Mouse (Mus musculus) 416B (cell line): ENCODE measurements around the gene Slc25a25.
A peak's percentile ranks its signal among the peaks of the same experiment; 100 is the strongest.

Source experiments
- DNase-seq: peaks from one replicate; pipeline ENCODE4 v3.0.0; 2011; ENCODE audit warnings: low read depth

The Slc25a25 gene

GRCm38 (mm10) chr2:32428262-32428722 is 23.0 kb downstream of the Slc25a25 start:
- peak; percentile 91 for DNase-seq

GRCm38 (mm10) chr2:32427720-32428119 is 23.5 kb downstream of the Slc25a25 start:
- DNase-seq: no peak

- no peak for DNase-seq
Observed at GRCm38 (mm10) chr2:32426141-32426540, 25.1 kb downstream of the Slc25a25 start.

- no peak for DNase-seq
Observed at GRCm38 (mm10) chr2:32425568-32425967, 25.7 kb downstream of the Slc25a25 start.

GRCm38 (mm10) chr2:32424796-32425195 is 26.4 kb downstream of the Slc25a25 start:
- no peak for DNase-seq

GRCm38 (mm10) chr2:32423481-32424331 is 27.5 kb downstream of the Slc25a25 start:
- peak; percentile 94 for DNase-seq

GRCm38 (mm10) chr2:32421851-32422251 is 29.4 kb downstream of the Slc25a25 start:
- no peak for DNase-seq

- DNase-seq: no peak
Observed at GRCm38 (mm10) chr2:32420647-32421046, 30.6 kb downstream of the Slc25a25 start.

- DNase-seq: no peak
Observed at GRCm38 (mm10) chr2:32420066-32420608, 31.1 kb downstream of the Slc25a25 start.

- DNase-seq: peak; percentile 20
Observed at GRCm38 (mm10) chr2:32419359-32419758, 31.9 kb downstream of the Slc25a25 start.

GRCm38 (mm10) chr2:32418430-32419151 is 32.7 kb downstream of the Slc25a25 start:
- DNase-seq: no peak

GRCm38 (mm10) chr2:32417486-32417885 is 33.8 kb downstream of the Slc25a25 start:
- no peak for DNase-seq

GRCm38 (mm10) chr2:32416556-32416955 is 34.7 kb downstream of the Slc25a25 start:
- no peak for DNase-seq

- no peak for DNase-seq
Observed at GRCm38 (mm10) chr2:32415801-32416200, 35.4 kb downstream of the Slc25a25 start.

GRCm38 (mm10) chr2:32413936-32414335 is 37.3 kb downstream of the Slc25a25 start:
- no peak for DNase-seq

GRCm38 (mm10) chr2:32412742-32413531 is 38.3 kb downstream of the Slc25a25 start:
- no peak for DNase-seq

GRCm38 (mm10) chr2:32411407-32411806 is 39.8 kb downstream of the Slc25a25 start:
- DNase-seq: no peak

GRCm38 (mm10) chr2:32408429-32409424 is 42.5 kb downstream of the Slc25a25 start:
- DNase-seq: no peak

GRCm38 (mm10) chr2:32407144-32407824 is 44.0 kb downstream of the Slc25a25 start:
- no peak for DNase-seq

- DNase-seq: peak; percentile 97
Observed at GRCm38 (mm10) chr2:32404663-32405062, 46.6 kb downstream of the Slc25a25 start.
